35 mouse cellular contexts compared by ENCODE assay signal in genomic region chr9:13260980-13261379, GRCm38 (mm10).
"Had no signal": no experiment of that assay in that cellular context is flagged by ENCODE, and none has a peak within 500 bp of the region (broad histone marks: within the 10 kb centered on the region; RNA-seq: fewer than 3 reads in every experiment).

No protein-coding gene starts in this region.

- H3K36me3 ChIP-seq: heart, embryonic 12.5 days; heart, embryonic 15.5 days; hindbrain, embryonic 10.5 days; hindbrain, embryonic 12.5 days; hindbrain, embryonic 13.5 days; hindbrain, embryonic 15.5 days; intestine, embryonic 15.5 days; kidney, embryonic 15.5 days had no signal

- H3K4me1 ChIP-seq: heart, embryonic 12.5 days; heart, embryonic 13.5 days; heart, embryonic 15.5 days; hindbrain, embryonic 10.5 days; hindbrain, embryonic 12.5 days; hindbrain, embryonic 13.5 days; hindbrain, embryonic 15.5 days; intestine, embryonic 15.5 days; kidney, embryonic 15.5 days had no signal

- H3K27ac ChIP-seq: heart, embryonic 13.5 days; heart, embryonic 15.5 days; hindbrain, embryonic 10.5 days; hindbrain, embryonic 12.5 days; hindbrain, embryonic 13.5 days; hindbrain, embryonic 14.5 days; hindbrain, embryonic 15.5 days; hindbrain, postnatal 0 days; intestine, embryonic 15.5 days; kidney, embryonic 15.5 days; kidney, postnatal 0 days; layer of hippocampus, adult 2 months; left cerebral cortex, adult 2 months had no signal

- H3K4me3 ChIP-seq: heart, embryonic 12.5 days; heart, embryonic 13.5 days; heart, embryonic 15.5 days; hindbrain, embryonic 10.5 days; hindbrain, embryonic 12.5 days; hindbrain, embryonic 13.5 days; hindbrain, embryonic 15.5 days; intestine, embryonic 15.5 days; kidney, embryonic 15.5 days; layer of hippocampus, adult 2 months; left cerebral cortex, adult 2 months had no signal

- H3K9ac ChIP-seq: heart, embryonic 12.5 days; heart, embryonic 13.5 days; heart, embryonic 15.5 days; hindbrain, embryonic 12.5 days; hindbrain, embryonic 13.5 days; hindbrain, embryonic 14.5 days; hindbrain, embryonic 15.5 days; intestine, embryonic 15.5 days; kidney, embryonic 15.5 days had no signal

- H3K4me2 ChIP-seq: heart, embryonic 11.5 days; heart, embryonic 12.5 days; heart, embryonic 13.5 days; heart, embryonic 15.5 days; hindbrain, embryonic 12.5 days; hindbrain, embryonic 13.5 days; hindbrain, embryonic 14.5 days; hindbrain, embryonic 15.5 days; intestine, embryonic 15.5 days; kidney, embryonic 15.5 days had no signal

- H3K27me3 ChIP-seq: heart, embryonic 12.5 days; heart, embryonic 13.5 days; heart, embryonic 15.5 days; hindbrain, embryonic 12.5 days; hindbrain, embryonic 13.5 days; hindbrain, embryonic 15.5 days; intestine, embryonic 15.5 days; kidney, embryonic 15.5 days had no signal

- DNase-seq: heart, postnatal 10 days; heart, postnatal 14 days; heart, postnatal 36 days; heart, postnatal 4 days; kidney, adult 11 months; kidney, adult 18-20 months; kidney, adult 2 months; kidney, adult 8-10 months; kidney, adult 9 months; kidney, postnatal 10 days; kidney, postnatal 14 days; kidney, postnatal 25 days; kidney, postnatal 36 days; kidney, postnatal 4 days; layer of hippocampus, adult 9-11 months; layer of hippocampus, postnatal 36 days had no signal

- H3K9me3 ChIP-seq: heart, embryonic 12.5 days; heart, embryonic 13.5 days; heart, embryonic 15.5 days; hindbrain, embryonic 10.5 days; hindbrain, embryonic 12.5 days; hindbrain, embryonic 13.5 days; hindbrain, embryonic 15.5 days; intestine, embryonic 15.5 days; kidney, embryonic 15.5 days had no signal

- ATAC-seq: hindbrain, embryonic 16.5 days; hindbrain, postnatal 0 days; inflammation-experienced regulatory T-cells, adult 6 months; intestine, embryonic 15.5 days; intestine, embryonic 16.5 days; intestine, postnatal 0 days had no signal
